Mouse (Mus musculus) pancreas, adult 10 weeks (tissue): ENCODE results near the gene Large1. TPM values are rescaled to one million over a fixed set of nuclear protein-coding genes. Genes with fewer than 3 reads are reported as not detected.

Experiments used
- polyA plus RNA-seq: library from polyadenylated mRNA; stranded (reverse); fragments of 350-450 nt; fragmentation: Illumina TruSeq; extraction: RNeasy Lipid Tissue Mini Kit (QIAGEN cat#74804); gene quantifications from one replicate; pipeline ENCODE4 v1.2.3, GENCODE M21; 2015; ENCODE audit warnings: low read depth, low replicate concordance; ENCODE audit not compliant: insufficient read depth

The Large1 gene
- 2.8 TPM for polyA plus RNA-seq

DNA sequence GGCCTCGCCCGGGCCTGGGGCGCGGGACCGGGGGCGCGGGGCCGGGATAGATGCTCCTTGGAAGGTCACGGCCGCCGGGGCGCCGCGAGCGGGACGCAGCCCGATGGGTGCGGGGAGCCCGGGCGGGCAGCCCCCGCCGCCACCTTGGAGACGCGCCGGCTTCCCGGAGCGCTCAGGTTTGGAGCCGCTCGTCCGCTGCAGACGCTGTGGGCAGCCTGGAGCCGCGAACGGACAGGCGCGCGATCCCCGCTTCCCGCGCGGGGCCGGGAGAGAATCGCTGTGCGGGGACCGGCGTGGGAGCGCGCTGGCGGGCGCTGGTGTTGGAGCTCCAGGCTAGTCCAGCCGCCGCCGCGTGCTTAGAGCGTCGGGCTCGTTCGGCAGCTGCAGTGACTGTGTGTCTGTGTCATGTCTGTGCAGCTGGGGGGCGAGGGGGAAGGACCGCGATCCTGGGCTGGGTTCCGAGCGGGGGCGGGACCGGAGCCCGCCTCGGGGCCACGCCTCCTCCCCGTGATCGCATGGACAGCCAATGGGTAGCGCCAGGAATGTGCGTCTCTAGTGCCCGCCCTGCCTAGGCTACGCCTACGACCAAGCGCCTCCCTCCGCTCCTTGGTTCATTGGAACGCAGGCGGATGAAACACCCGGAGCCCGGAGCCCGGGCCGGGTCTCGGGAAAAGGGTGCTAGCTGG, at the start of gene Large1:
Gene Large1 (minus strand): TSS at position 433 of the 686 bp plus-strand sequence.

